Mouse (Mus musculus): ENCODE measurements at regions not wholly inside any gene's neighbourhood (a gene's known extent, or its start where the extent isn't known, plus 50 kb on each side); places are given as distances from the start of the nearest gene placed in this dataset.
"Not testable (repeated sequence)": the region's sequence is repeated elsewhere in the genome, so short reads cannot be mapped to it uniquely, and the experiment has no call there.

DNA sequence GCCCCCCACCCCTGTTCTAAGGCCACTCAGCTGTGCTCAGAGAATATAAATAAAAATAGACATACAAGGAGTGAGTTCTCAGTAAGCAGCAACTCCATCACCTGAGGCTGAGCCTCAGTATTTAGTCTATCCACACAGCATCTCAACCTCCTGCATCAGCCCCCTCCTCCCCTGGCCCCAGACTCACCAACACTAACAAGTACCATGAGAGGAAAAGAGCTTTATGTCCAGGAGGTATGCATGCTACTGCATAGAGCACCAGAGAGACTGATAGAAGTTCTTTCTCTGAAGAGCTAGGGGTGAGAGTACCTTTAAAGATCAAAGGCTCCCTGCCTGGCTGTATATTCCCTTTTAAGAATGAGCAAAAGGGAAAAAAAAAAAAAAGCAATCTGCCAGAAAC is 100.3 kb upstream of the Arhgap20 start:
- DNase-seq: no peak

DNA sequence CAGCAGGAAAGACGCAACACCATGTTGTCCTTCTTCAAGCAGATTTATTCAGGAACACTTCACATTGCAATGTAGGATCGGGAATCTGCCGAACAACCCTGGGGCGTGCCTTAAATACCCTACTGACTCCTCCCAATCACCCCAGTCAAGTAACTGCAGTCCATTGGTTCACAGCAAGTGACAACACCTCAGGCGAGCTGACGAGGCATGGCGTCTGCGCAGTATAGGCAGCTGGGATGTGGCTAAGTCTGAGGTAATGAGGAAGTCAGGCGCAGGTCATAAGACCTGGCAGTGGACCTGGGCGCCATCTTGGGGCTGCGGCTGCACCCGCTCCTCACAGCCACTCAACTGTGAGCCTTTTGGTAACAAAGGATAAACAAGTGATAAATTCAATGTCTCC is 96.2 kb upstream of the Arhgap20 start:
- DNase-seq: not testable (repeated sequence)

DNA sequence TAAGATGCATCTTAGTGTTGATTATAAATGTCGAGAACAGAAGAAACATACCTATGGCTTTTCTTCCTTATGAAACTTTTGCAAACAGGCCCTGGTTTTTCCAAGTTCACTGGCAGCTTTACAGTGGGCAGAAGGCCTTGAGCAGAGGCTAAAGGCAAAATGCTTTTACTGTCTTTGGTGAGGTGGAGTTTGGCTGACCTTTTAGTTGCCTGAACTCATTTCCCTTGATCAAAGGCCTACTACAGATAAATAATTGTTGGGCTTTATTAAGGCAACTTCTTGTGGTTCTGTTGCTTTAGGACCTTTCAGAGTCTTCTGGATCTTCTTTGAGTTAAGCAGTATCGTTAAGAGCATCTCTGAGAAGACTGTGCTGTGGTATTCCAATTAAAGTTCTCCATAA is 94.6 kb upstream of the Arhgap20 start:
- no peak for DNase-seq

DNA sequence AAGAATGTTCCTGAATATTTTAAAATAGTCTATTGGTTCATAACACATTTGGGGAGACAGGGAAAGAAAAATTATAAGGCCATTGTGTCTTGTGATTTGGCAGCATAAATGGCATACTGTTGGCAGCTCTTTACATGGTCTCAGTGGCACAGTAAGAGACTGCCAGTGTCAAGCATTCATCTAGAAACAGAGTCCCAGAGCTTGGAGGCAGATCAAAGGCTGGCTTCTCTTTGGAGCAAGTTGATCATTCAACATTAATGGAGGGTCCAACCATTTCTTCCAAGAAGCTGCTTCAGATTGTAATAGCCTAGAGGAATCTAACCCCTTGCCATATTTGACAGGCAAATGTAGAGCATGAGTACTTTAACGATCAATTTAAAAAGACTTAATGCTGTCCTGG is 78.6 kb upstream of the Arhgap20 start:
- no peak for DNase-seq

DNA sequence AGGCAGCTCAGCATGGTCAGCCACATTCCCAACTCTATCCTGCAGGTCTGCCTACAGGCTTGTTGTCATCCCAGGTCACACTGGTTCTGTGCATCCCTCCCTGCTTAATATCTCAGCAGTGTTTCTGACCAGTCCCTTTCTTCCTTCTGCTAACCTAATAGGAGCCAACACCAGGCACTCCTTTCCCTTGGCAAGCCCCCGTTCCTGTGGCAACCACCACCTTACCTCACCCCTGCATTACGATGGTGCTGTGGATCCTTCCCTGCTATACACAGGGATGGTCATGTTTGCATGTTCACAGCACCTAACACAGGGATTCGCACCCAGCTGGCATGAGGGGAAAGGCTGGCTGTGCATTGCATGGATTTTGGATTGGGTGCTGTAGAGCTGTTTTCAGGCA is 50.8 kb upstream of the Arhgap20 start:
- DNase-seq: no peak

Measured in cerebellum, adult 18-20 months (tissue).